Mouse (Mus musculus): ENCODE data around the gene Tbl2. TPM values are rescaled to one million over a fixed set of nuclear protein-coding genes. Genes with fewer than 3 reads are reported as not detected.

The Tbl2 gene
- total RNA-seq, 2 experiments from 2014 or later, result 5.7 to 12.6 TPM

GRCm38 (mm10) chr5:135145955-135146354 lies 3.5 kb upstream of the Tbl2 start:
- ATAC-seq (ENCODE audit: poor library complexity, severe bottlenecking), result no peak

- ATAC-seq (ENCODE audit: poor library complexity, severe bottlenecking), result no peak
Measured at GRCm38 (mm10) chr5:135148715-135149052, 773 bp upstream of the Tbl2 start.

GRCm38 (mm10) chr5:135149820-135150178 lies 342 bp downstream of the Tbl2 start:
- no peak for ATAC-seq (ENCODE audit: poor library complexity, severe bottlenecking)

GRCm38 (mm10) chr5:135156496-135156895 lies 7.0 kb downstream of the Tbl2 start:
- no peak for ATAC-seq (ENCODE audit: poor library complexity, severe bottlenecking)

GRCm38 (mm10) chr5:135161221-135161620 lies 11.8 kb downstream of the Tbl2 start:
- ATAC-seq (ENCODE audit: poor library complexity, severe bottlenecking), result no peak

GRCm38 (mm10) chr5:135161650-135162049 lies 12.2 kb downstream of the Tbl2 start:
- ATAC-seq (ENCODE audit: poor library complexity, severe bottlenecking), result no peak

GRCm38 (mm10) chr5:135162361-135162760 lies 12.9 kb downstream of the Tbl2 start:
- ATAC-seq (ENCODE audit: poor library complexity, severe bottlenecking), result no peak

GRCm38 (mm10) chr5:135162821-135163220 lies 13.4 kb downstream of the Tbl2 start:
- ATAC-seq (ENCODE audit: poor library complexity, severe bottlenecking), result no peak

GRCm38 (mm10) chr5:135166909-135167308 lies 17.5 kb downstream of the Tbl2 start:
- ATAC-seq (ENCODE audit: poor library complexity, severe bottlenecking), result no peak

GRCm38 (mm10) chr5:135167469-135167868 lies 18.0 kb downstream of the Tbl2 start:
- ATAC-seq (ENCODE audit: poor library complexity, severe bottlenecking), result no peak

GRCm38 (mm10) chr5:135168063-135169062 lies 18.9 kb downstream of the Tbl2 start, which contains the start of gene Bcl7b:
Bcl7b (plus strand) TSS chr5:135168283.
- peak; percentile 95 for ATAC-seq (ENCODE audit: poor library complexity, severe bottlenecking)

GRCm38 (mm10) chr5:135169479-135169878 lies 20.0 kb downstream of the Tbl2 start:
- ATAC-seq (ENCODE audit: poor library complexity, severe bottlenecking), result no peak

GRCm38 (mm10) chr5:135171688-135172220 lies 22.3 kb downstream of the Tbl2 start:
- ATAC-seq (ENCODE audit: poor library complexity, severe bottlenecking), result no peak

GRCm38 (mm10) chr5:135172986-135173385 lies 23.5 kb downstream of the Tbl2 start:
- ATAC-seq (ENCODE audit: poor library complexity, severe bottlenecking), result no peak

GRCm38 (mm10) chr5:135175086-135175485 lies 25.6 kb downstream of the Tbl2 start:
- no peak for ATAC-seq (ENCODE audit: poor library complexity, severe bottlenecking)

GRCm38 (mm10) chr5:135178523-135178922 lies 29.1 kb downstream of the Tbl2 start:
- ATAC-seq (ENCODE audit: poor library complexity, severe bottlenecking), result no peak

GRCm38 (mm10) chr5:135178996-135179395 lies 29.5 kb downstream of the Tbl2 start:
- no peak for ATAC-seq (ENCODE audit: poor library complexity, severe bottlenecking)

- ATAC-seq (ENCODE audit: poor library complexity, severe bottlenecking), result no peak
Measured at GRCm38 (mm10) chr5:135179616-135180015, 30.2 kb downstream of the Tbl2 start.

- no peak for ATAC-seq (ENCODE audit: poor library complexity, severe bottlenecking)
Measured at GRCm38 (mm10) chr5:135180796-135181195, 31.3 kb downstream of the Tbl2 start.

- ATAC-seq (ENCODE audit: poor library complexity, severe bottlenecking), result no peak
Measured at GRCm38 (mm10) chr5:135181776-135182175, 32.3 kb downstream of the Tbl2 start.

GRCm38 (mm10) chr5:135183131-135183861 lies 33.8 kb downstream of the Tbl2 start:
- no peak for ATAC-seq (ENCODE audit: poor library complexity, severe bottlenecking)

- no peak for ATAC-seq (ENCODE audit: poor library complexity, severe bottlenecking)
Measured at GRCm38 (mm10) chr5:135185016-135185415, 35.6 kb downstream of the Tbl2 start.

All from megakaryocyte, adult 5-6 weeks (primary cell).